Mouse (Mus musculus): ENCODE measurements around the gene Smim15.

Gene Smim15

DNA sequence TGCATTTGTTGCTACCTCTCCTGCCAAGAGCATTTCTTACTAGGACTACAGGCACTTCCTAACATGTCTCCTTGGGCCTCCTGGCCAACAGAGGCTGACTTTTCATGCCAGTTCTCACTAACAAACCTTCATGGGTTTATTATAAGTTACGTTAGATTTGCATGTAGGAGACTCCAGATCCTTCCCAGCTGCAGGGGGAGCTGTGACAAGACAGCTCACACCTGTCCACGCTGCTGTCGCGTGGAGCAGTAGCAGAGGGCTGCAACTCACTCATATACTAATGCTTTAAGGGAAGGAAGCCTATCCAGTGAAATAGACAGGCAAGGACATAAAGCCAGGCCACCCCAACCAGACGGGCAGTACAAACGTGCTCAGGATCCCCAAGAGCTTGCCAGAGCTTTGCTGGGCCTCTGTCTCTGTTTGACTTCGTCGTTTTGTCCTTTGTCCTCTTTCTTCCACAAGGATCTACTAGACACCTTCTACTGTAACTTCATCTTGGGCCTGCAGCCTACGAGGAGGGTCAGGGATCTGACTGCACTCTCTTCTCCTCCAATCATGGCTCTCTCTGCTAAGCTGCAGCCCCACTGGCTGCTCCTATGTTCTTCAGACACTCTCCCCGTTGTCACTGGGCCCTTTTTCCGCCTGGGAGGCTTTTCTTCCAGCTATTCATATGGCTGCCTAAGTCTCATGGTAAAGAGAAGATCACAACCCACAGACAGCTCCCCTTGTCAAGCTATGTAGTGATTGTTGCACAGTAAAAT, 19.3 kb downstream of the Smim15 start:
- DNase-seq: no peak

DNA sequence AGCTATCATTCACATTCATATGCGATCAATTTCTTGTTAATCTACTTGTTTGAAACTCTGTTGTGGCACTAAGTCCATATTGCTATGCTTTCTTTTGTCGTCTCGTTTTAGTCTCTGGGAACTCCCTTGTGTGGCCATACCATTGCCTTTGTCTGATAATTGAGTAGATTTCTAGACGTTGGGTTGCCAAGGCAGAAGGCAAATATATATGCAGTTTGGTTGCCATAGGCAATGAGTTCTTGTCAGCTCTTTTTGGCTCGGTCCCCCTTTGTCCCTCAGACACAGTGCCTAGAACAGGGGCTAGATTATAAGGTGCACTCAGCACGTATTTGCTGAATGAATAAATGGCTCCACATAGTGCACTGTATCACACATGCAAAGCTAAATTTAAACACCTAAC, 20.1 kb downstream of the Smim15 start:
- no peak for DNase-seq

DNA sequence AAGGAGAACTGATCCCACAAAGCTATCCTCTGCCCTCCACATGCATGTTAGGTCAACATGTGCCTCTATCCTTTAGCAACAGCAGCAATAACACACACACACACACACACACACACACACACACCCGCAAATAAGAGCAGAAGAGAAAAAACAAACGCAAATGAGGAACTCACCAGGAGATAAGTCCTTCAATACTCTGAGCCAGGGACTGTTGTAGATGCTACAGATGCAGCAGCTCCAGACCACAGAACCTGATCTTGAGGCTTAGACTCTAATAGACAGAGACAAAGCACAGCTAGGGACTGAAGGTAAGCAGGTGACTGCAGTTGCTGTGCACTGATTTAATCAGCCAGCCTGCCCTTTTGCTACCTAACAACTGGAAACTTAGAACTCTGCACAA, 21.8 kb downstream of the Smim15 start:
- no peak for DNase-seq

DNA sequence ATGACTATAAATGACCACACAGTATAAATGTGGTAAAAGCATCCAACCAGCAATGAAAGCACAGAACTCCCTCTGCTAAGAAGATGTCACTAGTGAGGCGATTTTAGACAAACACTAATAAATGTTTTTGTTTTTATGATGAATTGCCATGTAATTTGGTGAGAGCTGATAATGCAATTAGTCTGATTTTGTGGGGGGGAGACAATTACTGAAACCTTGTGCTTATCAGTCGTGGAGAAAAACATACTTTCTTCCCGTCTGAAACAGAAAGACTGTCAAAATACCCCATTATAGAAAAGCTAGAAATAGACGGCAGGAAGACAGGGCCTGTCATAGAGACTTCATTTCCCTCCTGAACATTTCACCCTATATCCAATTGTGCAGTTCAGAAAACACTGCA, 24.9 kb downstream of the Smim15 start:
- no peak for DNase-seq

DNA sequence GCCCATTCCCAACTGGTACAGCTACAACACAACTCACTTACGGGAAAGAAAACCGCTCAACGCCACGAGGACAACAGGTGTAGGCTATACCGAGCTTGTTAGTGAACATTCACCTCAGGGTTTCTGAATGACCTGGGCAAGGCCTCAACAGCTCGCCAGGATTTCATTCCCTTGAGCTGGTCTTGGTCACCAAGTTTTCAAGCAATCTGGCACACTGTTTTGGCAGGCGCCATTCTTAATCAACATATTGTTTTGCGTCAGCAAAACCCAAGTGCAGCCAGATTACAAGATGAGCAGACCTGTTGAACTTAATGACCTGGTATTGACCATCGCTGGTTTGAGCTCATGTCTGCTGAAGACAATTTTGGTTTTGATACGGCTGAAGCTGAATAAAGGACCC, 25.9 kb downstream of the Smim15 start:
- DNase-seq: no peak

DNA sequence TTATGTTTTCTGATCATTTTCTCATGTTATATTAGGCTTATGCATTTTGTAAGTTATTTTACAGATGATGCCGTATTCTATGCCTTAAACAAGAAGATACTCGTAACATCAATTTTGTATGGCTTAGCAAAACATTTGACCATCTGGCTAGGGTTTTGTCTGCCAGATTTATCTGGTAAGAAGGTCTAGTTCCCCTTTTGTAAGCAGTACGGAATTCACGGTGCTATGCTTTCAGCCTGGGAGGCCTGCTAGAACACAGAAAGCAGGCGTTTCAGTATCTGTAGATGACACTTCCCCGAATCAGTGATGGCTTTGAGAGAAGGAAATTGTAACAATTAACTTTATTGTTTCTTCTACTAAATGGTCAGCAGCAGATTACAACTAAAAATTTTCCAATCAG, 33.2 kb downstream of the Smim15 start:
- DNase-seq: no peak

DNA sequence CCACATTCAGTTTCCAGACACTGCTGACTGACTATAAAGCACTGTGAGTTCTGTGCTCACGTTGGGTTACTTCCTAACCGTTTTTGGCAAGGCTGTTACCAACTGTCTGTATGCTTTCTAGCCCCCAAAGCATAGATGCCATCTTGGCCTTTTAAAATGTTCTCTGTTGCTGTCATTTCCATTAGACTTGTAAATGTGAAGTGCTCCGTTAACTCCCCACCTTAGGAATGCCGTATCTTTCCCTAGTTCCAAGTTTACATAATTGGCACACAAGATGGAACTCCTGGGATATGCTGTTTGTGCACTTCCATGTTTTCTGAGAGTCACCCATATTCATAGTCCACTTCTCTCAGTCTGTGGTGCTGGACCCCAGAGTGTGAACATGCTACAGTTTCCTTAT, 33.7 kb downstream of the Smim15 start:
- no peak for DNase-seq

DNA sequence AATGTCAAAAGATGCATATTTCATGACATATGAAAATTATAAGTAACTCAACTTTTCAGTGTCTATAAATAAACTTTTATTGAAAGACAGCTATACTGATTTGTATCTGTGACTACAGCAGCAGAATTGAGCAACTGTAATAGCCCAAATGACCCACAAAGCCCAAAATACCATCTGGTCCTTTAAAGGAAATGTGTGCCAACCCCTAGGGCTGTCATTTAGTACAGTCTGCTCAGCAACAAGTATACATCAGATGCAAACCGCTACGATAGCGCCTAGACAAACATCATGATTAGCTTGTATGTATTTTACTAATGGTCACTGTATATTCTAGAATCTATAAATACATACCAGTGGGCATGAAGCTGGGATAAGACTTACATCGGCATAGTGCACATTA, 39.8 kb downstream of the Smim15 start:
- DNase-seq: no peak

DNA sequence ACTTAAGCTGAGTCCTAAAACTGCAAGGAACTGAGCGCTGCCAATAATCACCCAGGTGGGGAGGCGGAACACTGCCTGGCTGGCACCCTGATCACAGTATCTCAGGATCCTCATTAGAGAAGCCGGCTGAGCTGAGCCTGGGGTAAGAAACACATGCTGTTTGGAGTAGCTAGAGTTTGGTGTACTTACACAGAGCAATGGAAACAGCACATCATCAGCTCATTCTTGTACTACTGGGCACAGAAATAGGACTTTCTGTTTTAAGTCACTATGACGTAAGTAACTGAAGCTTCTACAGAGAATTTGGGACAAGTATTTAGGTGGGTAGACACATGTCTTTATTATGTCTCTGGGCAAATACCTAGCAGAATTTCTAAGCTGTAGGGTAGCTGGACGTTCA, 41.8 kb downstream of the Smim15 start:
- DNase-seq: no peak

DNA sequence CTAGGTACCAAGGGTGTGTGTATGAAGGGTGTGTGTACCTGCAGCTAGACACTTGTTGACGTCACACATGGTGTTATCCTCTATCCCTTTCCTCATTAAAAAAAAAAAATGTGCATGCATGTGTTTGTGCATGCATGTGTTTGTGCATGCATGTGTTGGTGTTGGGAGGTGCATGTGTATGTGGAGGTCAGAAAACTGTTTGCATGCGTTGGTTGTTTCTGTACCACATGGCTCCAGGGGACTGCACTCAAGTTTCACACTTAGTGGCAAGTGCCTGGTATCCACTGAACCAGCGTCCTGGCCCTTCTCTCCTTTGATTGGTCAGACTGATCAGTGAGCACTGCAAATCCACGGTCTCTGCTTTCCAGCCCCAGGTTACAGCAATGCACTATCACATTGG, 42.5 kb downstream of the Smim15 start:
- DNase-seq: no peak

DNA sequence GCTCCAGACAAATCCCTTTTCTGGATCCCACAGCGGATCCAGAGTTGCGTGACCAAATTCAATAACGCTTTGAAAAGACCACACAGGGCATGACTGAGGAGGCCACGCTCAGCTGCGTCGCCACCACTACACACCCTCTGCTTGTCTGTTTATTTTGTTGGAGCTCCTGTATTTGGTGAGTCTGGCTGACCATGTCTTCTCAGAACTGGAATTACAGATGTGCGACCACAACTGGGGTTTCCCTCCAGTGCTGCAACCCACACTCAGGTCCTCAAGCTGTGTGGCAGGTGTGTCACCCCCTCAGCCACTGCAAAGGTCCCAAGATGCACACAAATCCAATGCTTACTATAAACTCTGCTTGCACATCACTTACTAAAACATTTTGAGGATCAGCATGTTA, 48.0 kb downstream of the Smim15 start:
- DNase-seq: no peak

DNA sequence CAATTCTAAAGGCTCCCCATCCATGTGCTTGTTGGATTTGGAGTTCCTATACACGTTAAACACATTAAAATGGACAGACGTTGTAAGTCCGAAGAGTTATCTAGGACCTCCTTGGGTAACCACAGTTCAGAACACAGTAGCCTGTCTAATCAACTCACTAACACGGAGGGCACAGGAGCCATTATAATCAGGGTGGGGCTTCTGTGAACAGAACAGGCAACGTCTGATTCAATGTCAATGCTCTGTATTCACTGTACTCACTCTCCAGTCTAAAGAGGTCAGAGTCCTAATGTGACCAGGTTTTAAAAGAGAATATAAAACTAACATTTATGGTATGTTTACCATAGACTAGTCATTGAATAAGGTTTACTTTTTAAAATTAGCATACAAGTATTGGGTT, 50.4 kb downstream of the Smim15 start:
- DNase-seq: no peak

DNA sequence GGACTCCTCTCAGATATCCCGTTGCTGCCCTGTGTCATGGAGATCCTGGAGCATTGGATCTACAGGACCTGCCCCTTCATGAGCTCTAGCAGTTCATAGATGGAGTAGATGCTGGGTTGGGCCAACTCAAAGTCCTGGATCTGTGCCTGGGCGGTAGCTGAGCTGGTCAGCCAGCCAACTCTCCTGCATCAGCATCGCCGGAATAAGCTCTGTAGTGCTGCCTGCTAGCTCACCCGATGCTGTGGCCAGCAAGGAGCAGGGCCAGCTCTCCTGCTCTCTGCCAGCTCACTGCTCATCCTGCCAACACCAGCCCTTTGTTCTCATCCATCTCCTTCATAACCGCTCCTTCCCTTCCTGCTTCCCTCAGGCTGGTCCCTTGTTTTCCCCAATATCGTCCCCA, 51.4 kb downstream of the Smim15 start:
- DNase-seq: no peak

DNA sequence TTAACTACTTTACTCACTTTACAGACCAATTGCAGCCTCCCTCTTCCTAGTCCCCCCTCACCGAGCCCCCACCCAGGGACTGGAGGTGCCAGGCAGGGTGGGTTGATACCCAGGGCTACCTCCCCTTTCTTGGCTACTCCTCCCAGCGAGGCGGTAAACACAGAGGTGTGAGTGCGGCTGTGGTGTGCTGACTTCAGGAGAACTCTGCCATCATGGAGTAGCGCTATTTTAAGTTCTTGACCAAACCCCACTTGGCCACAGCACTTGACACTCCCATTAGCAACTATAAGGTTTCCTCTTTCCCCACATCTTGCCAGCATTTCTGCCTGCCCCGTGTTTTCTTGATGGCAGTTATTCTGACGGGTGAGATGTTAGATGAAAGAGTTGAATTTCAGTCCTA, 52.2 kb downstream of the Smim15 start:
- DNase-seq: no peak

Measured in kidney, adult 18-20 months (tissue).